Mouse (Mus musculus): ENCODE measurements around the gene Ntrk2. TPM values are rescaled to one million over a fixed set of nuclear protein-coding genes. Genes with fewer than 3 reads are reported as not detected.

Gene Ntrk2
- total RNA-seq, 2 experiments from 2014 or later: 335 to 354 TPM

DNA sequence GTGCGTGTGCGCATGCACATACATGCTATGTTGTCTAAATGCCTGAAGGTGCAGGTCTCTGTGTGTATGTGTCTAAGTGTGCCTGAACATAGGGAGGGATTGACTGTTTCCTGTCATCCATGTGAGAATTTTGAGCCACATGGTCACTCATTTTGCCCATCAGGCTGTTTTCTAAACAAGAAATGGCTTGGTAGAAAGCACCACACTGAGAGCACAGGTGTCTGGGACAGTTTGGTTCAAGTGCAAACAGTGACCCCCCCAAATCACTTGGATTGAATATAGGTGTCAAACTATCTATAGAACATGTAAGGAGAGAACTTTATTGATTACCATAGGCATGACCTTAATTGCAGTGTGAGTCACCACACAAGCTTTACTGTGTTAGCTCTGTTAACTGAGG, 110.0 kb downstream of the Ntrk2 start:
- DNase-seq (ENCODE audit: low spot score in 2 of 2): no peak
- intact Hi-C loops (cut with DNase I): no loop called here

DNA sequence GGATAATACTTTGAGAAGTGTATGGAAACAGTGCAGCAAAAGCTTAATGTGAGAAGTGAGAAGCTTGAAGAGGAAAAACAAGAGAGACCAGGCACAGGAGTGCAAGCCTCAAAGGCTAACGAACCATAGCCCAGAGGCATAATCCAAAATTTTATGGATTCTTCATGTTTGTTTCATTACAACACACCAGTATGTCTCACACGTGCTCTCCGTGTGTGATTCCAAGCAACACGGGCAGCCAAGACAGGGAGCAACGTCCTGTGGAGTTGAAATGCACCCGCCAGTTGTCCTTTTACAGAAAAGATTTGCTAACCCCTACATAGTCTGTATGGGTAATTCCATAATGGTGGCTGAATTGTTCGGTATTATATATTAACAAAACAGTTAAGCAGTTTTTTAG, 113.9 kb downstream of the Ntrk2 start:
- intact Hi-C loops (cut with DNase I): no loop called here

DNA sequence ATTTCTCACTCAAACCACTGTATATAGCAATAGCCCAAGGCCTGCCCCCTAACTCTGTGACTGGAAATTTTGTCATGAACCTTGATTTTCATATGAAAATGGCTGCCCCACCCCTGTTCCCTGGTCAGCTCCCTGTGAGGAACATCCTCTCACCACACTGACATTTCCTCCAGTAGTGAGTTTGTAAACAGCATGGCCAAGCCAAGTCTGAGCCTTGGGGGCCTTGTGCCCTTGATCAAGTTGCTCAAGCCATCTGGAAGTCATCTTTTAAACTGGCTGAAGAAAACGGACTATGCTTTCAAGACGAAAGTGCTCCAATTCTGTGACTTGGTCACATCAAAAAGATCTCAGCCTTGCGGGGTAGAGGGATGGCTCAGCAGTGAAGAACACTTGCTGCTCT, 114.9 kb downstream of the Ntrk2 start:
- no peak for DNase-seq (ENCODE audit: low spot score in 2 of 2)
- intact Hi-C loops (cut with DNase I): no loop called here

More for the DNA sequence above, 113.9 kb downstream of the Ntrk2 start:
- DNase-seq (ENCODE audit: low spot score in 2 of 2): no peak

DNA sequence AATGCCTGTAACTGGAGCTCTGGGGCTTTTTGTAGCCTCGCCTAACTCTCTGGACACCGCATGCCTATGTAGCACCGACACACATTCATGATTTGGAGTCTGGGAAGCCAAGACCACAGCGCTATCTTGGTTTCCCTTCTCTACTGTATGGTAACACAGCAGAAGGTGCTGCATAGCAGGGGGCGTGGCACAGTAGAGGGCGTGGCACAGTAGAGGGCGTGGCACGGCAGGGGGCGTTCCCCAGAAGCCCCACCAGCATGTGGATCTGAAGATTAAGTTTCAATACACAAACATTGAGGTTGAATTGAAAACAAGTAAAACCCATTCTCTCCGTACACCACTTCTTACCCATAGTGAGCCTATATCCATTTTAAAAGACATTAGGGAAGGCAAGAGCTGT, 115.3 kb downstream of the Ntrk2 start:
- intact Hi-C loops (cut with DNase I): no loop called here

DNA sequence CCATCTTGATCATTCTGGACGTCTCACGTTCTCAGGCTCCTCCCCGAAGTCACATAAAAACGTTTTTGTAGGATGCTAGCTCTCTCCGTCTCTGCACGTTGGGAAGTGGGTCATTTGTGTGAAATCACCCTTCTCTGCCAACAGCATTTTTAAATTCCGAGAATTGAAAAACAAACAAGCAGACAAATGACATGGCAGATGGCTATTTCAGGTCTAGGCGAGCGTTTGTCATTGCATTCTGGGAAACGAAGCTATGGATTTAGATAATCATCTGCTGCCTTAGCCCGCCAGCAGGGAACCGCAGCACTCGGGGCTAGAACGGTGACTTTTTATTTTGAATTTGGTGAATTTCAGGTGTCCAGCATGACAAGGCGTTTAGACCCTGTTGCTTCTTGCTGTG, 115.8 kb downstream of the Ntrk2 start:
- intact Hi-C loops (cut with DNase I): no loop called here
- DNase-seq (ENCODE audit: low spot score in 2 of 2): peak in 1 of 2 experiments; percentile 41

More for the DNA sequence above, 115.3 kb downstream of the Ntrk2 start:
- no peak for DNase-seq (ENCODE audit: low spot score in 2 of 2)

DNA sequence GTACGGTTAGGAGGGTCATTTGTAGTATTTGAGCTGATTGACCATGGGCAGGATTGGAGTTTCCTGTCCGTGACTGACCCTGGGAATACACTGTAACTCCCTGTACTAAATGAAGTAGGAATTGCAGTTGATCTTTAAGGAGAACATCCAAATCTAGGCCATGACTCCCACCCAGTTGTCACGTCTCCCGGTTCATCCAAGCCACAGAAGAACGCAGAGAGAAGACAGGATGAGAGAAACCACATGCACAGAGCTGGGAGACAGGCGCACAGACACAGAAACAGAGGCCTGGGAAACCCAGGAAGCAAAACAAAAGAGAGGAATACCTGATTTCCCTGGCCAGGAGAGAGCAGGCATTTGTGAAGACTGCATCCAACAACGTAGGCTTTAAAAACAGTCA, 117.1 kb downstream of the Ntrk2 start:
- intact Hi-C loops (cut with DNase I): no loop called here
- DNase-seq (ENCODE audit: low spot score in 2 of 2): no peak

DNA sequence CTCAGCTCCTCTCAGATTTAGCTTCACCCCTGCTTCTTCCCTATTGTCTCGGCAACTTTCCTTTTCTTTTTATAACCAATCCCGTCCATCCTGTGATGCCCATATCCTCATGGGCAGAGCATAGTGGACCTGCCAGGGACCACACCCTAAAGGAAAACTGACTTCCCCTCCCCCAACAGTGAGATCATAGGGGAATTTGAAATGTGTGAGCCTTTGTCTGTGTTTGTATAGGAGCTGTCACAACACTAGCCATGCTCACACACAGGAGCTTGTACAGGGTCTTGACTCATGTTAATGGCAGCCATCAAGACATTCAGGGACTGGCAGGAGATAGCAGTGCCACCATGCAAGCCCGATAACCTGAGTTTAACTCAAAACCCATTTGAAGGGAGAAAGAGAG, 118.1 kb downstream of the Ntrk2 start:
- DNase-seq (ENCODE audit: low spot score in 2 of 2): no peak
- intact Hi-C loops (cut with DNase I): no loop called here

DNA sequence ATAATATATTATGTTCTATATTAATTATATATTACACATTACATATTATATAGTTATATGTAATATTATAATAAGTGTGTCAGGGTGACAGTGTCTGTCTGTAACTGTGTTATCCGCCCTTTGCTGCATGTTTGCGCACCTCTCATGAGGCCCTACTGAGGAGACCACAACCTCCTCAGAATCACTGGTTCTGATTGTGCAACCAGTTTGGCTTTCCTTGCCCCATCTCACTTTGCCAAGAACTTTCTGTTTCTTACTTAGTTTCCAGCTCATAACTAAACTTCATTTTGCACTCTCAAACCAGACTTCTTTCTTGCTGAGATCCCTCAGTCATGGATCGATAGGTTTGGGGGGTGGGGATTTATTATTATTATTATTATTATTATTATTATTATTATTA, 120.8 kb downstream of the Ntrk2 start:
- intact Hi-C loops (cut with DNase I): no loop called here
- DNase-seq (ENCODE audit: low spot score in 2 of 2): no peak

DNA sequence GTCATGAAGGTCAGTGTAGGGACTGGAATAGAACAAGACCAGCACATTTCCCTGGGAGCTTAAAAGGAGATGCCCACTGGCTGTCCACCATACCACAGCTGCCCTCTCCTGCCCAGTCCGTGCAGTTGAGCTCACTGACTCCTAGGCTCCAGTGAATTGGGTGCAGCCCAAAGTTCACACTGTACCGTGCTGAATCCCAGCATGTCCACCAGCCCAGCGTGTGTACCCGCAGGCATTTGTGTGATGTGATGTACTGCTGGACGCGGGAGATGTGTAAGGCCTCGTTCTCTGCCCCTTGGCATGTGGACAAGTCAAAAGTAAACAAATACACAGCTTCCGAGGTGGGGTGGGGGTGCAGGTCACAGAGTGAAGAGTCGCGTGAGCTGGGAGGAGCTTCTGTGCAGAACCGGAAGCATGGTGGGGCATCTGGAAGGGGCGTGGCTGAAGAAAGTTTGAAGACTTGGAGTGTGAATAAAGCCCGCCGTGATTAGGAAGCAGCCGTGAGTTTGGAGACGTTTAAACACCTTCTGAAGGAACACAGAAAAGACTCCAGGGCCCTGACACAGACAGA, 121.4 kb downstream of the Ntrk2 start:
- intact Hi-C loops (cut with DNase I): no loop called here
- no peak for DNase-seq (ENCODE audit: low spot score in 2 of 2)

DNA sequence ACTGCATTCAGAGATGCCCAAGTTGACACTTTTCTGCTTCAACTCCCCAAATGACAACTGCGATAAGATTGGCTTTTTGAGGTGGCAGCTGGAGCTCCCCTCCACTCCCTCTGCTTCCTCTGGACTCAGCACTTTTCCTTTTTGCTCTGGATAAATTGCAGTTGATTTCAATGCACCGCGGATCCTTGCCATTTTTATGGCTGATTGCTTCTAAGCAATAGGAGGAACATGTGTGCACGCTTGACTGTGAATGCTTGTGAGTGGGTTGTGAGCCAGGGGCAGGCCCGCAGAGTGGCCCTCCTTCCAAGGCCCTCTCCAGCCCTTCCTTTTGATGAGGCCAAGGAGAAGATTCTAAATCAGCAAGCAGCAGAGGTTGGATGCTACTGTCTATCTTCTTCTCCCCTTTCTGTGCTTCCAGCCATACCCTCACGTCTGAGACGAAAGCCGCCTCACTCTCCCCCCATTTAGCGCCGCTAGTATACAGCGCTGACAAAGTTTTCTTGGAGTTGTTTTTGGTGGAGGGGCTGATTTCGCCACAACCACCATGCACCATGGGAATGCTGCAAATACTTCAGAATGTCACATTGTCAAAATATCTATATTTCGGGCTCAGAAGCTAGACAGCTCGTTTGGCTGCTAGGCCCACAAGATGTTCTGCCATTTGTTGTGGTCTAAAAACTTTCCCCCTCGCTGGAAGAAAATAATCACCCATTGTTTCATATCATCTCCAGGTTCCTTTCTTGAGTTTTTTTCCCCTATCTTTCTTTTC, 122.5 kb downstream of the Ntrk2 start:
- no peak for DNase-seq (ENCODE audit: low spot score in 2 of 2)
- intact Hi-C loops (cut with DNase I): no loop called here

DNA sequence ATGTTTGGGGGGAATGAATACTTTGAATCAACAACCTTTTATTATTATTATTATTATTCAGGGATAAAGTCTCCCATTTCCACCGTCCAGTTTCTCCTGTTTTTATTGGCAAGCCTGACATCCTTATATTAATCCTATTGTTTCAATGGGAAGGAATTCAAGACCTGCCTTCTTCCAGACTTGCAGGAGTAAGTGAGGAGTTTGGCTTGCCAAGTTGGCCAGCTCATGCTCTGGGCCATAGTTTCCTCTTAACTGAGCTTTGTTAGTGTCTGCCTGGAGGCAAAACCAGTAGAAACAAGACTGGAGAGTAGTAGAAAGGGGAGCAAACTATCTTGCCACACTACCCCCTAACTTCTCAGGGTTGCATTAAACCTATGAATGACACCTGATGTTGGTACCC, 123.8 kb downstream of the Ntrk2 start:
- DNase-seq (ENCODE audit: low spot score in 2 of 2): no peak
- intact Hi-C loops (cut with DNase I): no loop called here

DNA sequence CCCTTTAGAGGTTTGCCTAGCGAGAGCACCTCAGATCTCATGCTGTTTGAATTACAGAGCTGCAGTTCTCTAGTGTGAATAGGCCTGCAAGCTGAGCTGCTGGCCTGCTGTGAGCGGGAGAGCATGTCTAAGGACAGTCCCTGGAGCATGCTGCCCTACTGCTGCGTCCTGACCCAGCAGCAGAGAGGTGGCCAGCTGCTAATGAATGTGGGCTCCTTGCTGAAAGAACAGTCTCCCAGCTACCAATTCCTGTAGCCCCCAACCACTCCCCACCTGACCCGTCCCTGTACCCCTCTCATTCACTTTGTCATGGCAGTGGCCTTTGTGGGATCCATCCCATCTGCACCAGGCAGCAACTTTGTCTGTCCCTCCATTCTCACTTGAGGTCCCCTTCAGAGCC, 126.8 kb downstream of the Ntrk2 start:
- intact Hi-C loops (cut with DNase I): no loop called here
- no peak for DNase-seq (ENCODE audit: low spot score in 2 of 2)

DNA sequence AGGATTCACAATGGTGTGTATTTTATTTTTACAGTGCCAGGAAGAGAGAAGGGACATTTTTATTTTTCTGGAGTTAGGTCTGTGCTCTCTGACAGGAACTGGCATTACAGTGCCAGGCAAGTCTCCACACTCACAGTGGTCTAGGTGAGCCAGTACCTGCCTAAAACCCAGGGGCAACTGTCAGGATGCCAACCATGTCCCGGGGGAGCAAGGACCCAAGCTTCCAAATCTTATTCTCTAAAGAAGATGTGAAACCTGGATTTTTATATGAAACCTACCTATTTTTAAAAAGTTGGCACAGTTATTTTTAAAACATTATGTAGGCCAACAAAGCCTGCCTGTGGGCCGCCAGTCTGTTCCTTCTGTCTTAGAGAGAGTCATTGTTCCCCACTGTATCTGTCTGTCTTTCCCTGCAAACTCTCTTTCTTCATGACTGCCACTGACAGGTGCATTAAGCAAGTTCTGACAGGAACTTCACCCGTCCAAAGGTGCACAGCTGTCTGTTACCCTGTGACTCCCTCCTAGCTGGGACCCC, 128.3 kb downstream of the Ntrk2 start:
- no peak for DNase-seq (ENCODE audit: low spot score in 2 of 2)
- intact Hi-C loops (cut with DNase I): no loop called here

DNA sequence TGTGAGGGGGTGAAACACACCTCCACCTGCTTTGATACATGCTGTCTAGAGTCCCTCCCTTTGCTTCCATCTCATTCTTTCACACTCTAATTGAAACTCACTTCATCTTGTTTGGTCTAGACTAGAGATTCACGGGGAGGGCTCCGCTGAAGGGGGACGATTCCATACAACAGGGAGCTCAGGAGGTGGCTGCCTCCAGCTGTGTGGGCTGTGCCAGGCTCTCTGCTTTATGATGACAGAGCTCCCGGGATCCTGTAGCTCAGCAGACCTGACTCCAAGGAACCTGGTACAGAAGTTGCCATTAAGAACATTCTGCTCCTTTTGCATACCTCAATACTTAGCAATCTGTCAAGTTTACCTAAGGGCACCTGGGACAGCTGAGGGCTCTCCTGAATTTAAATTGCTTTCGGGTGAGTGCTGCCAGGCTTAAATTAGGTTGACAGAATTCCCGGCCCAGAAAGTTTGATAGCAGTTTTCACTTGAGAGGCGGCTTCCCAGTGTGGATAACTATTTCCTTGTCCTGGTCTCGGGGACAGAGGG, 129.7 kb downstream of the Ntrk2 start:
- intact Hi-C loops (cut with DNase I): no loop called here
- peak; percentile 37 to 43 for DNase-seq (ENCODE audit: low spot score in 2 of 2)

DNA sequence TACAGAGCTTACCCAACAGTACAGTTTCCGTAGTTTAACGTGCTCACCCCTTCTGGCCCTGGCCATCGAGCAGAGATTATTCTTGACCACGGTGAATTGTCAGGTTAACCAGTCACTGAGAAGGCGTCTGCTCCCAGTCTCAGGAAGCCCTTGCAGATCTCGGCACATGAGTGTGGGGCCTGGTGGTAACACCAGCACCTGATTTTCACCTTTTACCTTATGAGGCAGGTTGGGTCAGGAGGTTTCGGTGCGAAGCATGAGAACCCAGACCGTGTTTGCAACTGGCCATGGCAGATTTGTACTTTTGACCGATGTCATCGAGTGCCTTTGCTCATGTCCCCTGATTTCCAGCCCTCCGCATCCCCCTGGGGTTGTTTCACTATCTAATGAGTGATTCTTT, 131.5 kb downstream of the Ntrk2 start:
- intact Hi-C loops (cut with DNase I): no loop called here

DNA sequence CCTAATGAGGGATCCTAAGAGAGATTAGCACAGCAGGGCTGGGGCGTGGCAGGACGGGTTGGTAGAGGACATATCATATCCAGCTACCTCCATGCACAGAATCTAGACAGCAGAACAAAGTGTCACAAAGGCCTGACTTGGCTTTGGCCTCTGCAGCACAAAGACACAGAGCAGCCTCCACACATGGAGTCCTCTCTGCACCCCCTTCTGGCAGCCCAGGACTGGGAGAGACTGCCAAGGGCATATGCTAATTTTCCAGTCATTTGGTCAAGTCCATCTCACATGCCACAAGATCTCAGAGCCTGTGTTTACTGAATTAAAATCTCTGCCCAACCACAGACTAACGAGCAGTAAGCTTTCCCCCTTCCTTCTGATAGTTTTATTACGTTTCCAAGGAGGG, 132.1 kb downstream of the Ntrk2 start:
- no peak for DNase-seq (ENCODE audit: low spot score in 2 of 2)
- intact Hi-C loops (cut with DNase I): no loop called here

More for the DNA sequence above, 131.5 kb downstream of the Ntrk2 start:
- DNase-seq (ENCODE audit: low spot score in 2 of 2): no peak

DNA sequence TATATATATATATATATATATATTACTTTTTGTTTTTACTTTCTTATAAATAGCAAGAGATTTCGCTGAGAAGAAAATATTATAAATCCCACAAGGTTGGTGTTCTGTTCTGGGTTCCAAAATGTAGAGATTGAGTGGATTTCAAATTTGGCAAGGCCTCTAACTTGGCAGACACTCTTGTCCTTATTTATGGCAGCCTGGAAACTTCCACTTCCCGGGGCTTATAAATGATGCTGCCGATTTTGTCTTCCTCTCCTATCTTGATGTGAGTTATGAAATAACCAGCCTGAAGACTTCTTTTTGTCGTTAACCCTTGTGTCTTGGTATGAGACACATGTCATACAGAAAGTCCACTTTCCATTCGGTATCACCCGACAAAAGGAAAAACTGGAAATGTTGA, 133.8 kb downstream of the Ntrk2 start:
- no peak for DNase-seq (ENCODE audit: low spot score in 2 of 2)

DNA sequence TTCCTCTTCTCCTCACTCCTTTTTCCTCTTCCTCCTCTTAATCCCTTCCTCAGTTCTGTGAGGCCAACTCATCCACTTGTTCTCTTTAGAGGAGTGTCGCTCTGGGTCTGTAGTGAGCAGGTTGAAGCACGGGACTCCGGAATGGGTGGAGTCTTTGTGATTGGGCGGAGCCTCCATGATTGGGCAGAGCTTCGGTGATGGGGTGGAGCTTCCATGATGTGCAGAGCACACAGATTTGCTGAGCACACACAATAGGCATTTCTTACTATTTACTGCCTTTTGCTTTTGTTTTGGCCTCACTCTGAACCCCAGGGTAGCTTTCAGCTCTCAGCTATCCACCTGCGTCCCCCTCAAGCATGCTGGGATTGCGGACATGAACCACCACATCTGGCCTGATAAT, 134.4 kb downstream of the Ntrk2 start:
- DNase-seq (ENCODE audit: low spot score in 2 of 2): no peak

More for the DNA sequence above, 133.8 kb downstream of the Ntrk2 start:
- intact Hi-C loops (cut with DNase I): loop anchor here (10.0 kb wide), 1 partner anchor 135 kb away; no protein-coding TSS in a partner anchor

DNA sequence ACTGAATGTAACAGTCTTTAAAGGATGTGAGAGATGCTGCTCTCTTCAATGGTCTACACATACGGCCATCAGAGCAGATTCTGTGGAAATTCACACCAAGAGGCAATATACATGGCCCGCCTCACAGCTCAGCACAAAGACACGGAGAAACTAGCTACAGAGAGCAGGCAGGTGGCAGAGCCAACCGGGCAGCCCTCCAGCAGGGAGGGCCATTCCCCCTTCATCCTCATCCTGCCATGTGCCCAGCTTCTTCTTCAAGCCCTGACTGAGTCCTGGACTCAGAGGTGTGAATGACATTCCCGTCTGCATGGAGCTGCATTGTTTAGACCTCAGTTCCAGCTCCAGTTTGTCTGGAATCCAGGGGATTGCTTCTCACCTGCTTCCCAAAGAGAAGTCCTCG, 139.4 kb downstream of the Ntrk2 start:
- DNase-seq (ENCODE audit: low spot score in 2 of 2): no peak
- intact Hi-C loops (cut with DNase I): loop anchor here (10.0 kb wide), 1 partner anchor 129 kb away; no protein-coding TSS in a partner anchor

More for the DNA sequence above, 134.4 kb downstream of the Ntrk2 start:
- intact Hi-C loops (cut with DNase I): loop anchor here (10.0 kb wide), 1 partner anchor 134 kb away; no protein-coding TSS in a partner anchor

DNA sequence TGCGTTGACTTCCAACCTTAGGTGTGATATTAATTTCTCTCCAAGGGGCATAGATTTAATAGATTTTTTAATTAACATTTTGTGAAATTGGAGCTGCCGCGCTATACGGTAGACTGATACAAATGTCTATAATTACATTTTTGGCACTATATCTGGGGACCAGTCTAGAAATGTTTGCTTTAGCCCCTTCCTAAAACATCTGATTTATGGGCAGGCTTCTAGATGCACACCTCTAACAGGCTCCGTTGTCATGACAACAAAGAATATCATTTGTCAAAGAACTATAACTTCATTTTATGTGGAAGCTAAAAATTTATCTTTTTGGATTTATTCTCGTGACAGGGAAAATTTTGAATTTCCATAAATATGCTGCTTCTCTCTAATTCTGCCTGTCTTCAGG, 140.2 kb downstream of the Ntrk2 start:
- DNase-seq (ENCODE audit: low spot score in 2 of 2): no peak
- intact Hi-C loops (cut with DNase I): loop anchor here (10.0 kb wide), 1 partner anchor 128 kb away; no protein-coding TSS in a partner anchor
